Mouse (Mus musculus) megakaryocyte progenitor cell, adult 5-6 weeks (primary cell): ENCODE data around the gene Cenpu. TPM values are rescaled to one million over a fixed set of nuclear protein-coding genes. Genes with fewer than 3 reads are reported as not detected.

Experiments used
- total RNA-seq, 2 experiments: library from RNA; stranded (forward) in 1 of 2; stranded (reverse) in 1 of 2; fragments of 157-497, 149-512 nt in 1 of 2; fragments of 200-1000 nt in 1 of 2; gene quantifications; 2 replicates each; pipeline versions ENCODE4 v1.2.3 to v1.2.4; 2015 to 2017

Cenpu gene
- total RNA-seq, 2 experiments from 2014 or later = 42.0 to 71.4 TPM

Other genes with a start within 250 kb of the Cenpu start
- gene Acsl1, start 81.0 kb upstream of the Cenpu start, total RNA-seq (2015) = 55.3 and 61.5 TPM in 2 replicates
- gene Acsl1, start 81.0 kb upstream of the Cenpu start, total RNA-seq (2017) = 72.5 and 89.7 TPM in 2 replicates
- gene Primpol, start 65.2 kb downstream of the Cenpu start, total RNA-seq (2015) = 9.2 and 16.4 TPM in 2 replicates
- 7.5 and 7.9 TPM in 2 replicates for gene Primpol, start 65.2 kb downstream of the Cenpu start, total RNA-seq (2017)
- 35.4 and 53.7 TPM in 2 replicates for gene Casp3, start 65.3 kb downstream of the Cenpu start, total RNA-seq (2015)
- 85.1 and 113 TPM in 2 replicates for gene Casp3, start 65.3 kb downstream of the Cenpu start, total RNA-seq (2017)
- gene Irf2, start 187.7 kb downstream of the Cenpu start, total RNA-seq (2015) = 56.6 and 58.9 TPM in 2 replicates
- 11.9 and 28.5 TPM in 2 replicates for gene Irf2, start 187.7 kb downstream of the Cenpu start, total RNA-seq (2017)